Mouse (Mus musculus): ENCODE data around the gene Stard3. TPM values are rescaled to one million over a fixed set of nuclear protein-coding genes. Genes with fewer than 3 reads are reported as not detected.
A peak's percentile ranks its signal among the peaks of the same experiment; 100 is the strongest.

The Stard3 gene
- total and polyA plus RNA-seq, 2 experiments from 2014 or later = 31.6 to 36.2 TPM

DNA sequence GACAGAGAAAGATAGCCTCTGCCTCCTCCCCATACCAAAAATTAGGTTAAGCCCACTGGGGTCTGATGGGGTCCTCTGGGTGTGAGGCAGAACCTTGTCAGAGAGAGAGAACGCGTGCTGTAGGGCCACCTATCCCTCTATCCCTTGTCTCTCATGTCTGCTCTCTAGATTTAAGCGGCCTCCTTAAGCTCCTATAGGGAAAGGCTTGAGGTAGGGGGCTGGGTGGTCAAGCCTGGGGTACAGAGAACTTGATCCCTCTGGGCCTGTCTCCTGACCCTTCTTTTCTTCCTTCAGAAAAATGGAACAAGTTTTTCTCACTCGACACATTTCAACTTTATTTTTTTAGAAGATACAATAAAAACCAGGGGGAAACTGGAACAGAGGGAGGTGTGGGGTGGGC lies 25.3 kb upstream of the Stard3 start:
- ATAC-seq (no peak), DNase-seq (no peak)
- peaks cover 18% of the 10 kb centered on the region for H3K27me3 ChIP-seq (ENCODE audit: insufficient read depth, low read length)
- H3K4me1 ChIP-seq (ENCODE audit: insufficient read depth) = peaks cover 18% of the 10 kb centered on the region
- H3K27ac ChIP-seq (ENCODE audit: low read depth, low read length) = peak overlapping the region; percentile 95
- no peak overlapping the region for H3K9ac ChIP-seq
- H3K36me3 ChIP-seq (ENCODE audit: insufficient read depth) = peaks cover 2% of the 10 kb centered on the region; the same call in 1 of the 2 replicates
- no peak overlapping the region for H3K4me2 ChIP-seq (ENCODE audit: low read depth)
- no peak overlapping the region for H3K4me3 ChIP-seq (ENCODE audit: low read depth, low read length)
- no peak for TF ChIP-seq CTCF (IDR thresholded peaks at IDR 0.05; ENCODE audit: low read depth)
- WGBS = 67% methylated on average over 4 of the region's 4 CpGs
- no peaks in the 10 kb centered on the region for H3K9me3 ChIP-seq (ENCODE audit: low read length)

- 47% methylated on average over 10 of the region's 10 CpGs for whole genome bisulfite sequencing
- no peaks in the 10 kb centered on the region for H3K36me3 ChIP-seq (ENCODE audit: insufficient read depth)
- H3K27ac ChIP-seq (ENCODE audit: low read depth, low read length) = peak overlapping the region; percentile 95
- H3K4me1 ChIP-seq (ENCODE audit: insufficient read depth) = peaks cover 18% of the 10 kb centered on the region
- no peak overlapping the region for H3K4me3 ChIP-seq (ENCODE audit: low read depth, low read length)
- TF ChIP-seq CTCF (IDR thresholded peaks at IDR 0.05; ENCODE audit: low read depth) = no peak
- no peak overlapping the region for H3K4me2 ChIP-seq (ENCODE audit: low read depth)
- no peak for DNase-seq
- ATAC-seq = no peak
- H3K9ac ChIP-seq = 0 out of 2 replicates have a peak overlapping the region, but pooled peaks have one; percentile 6
- peaks cover 18% of the 10 kb centered on the region for H3K27me3 ChIP-seq (ENCODE audit: insufficient read depth, low read length)
- H3K9me3 ChIP-seq (ENCODE audit: low read length) = no peaks in the 10 kb centered on the region
These were observed 24.9 kb upstream of the Stard3 start for GRCm38 (mm10) chr11:98333263-98333696.

- no peak for TF ChIP-seq CTCF (IDR thresholded peaks at IDR 0.05; ENCODE audit: low read depth)
- H3K9ac ChIP-seq = peak overlapping the region; percentile 56
- peaks cover 18% of the 10 kb centered on the region for H3K4me1 ChIP-seq (ENCODE audit: insufficient read depth)
- no peaks in the 10 kb centered on the region for H3K36me3 ChIP-seq (ENCODE audit: insufficient read depth)
- H3K4me3 ChIP-seq (ENCODE audit: low read depth, low read length) = peak overlapping the region; percentile 33
- DNase-seq = peak; percentile 75
- H3K27me3 ChIP-seq (ENCODE audit: insufficient read depth, low read length) = peaks cover 18% of the 10 kb centered on the region
- H3K27ac ChIP-seq (ENCODE audit: low read depth, low read length) = peak overlapping the region; percentile 95
- peak overlapping the region; percentile 62 for H3K4me2 ChIP-seq (ENCODE audit: low read depth)
- 8% methylated on average over 28 of the region's 41 CpGs for WGBS
- 0 out of 2 replicates have a peak, but pooled peaks have one; percentile 6 for ATAC-seq
- no peaks in the 10 kb centered on the region for H3K9me3 ChIP-seq (ENCODE audit: low read length)
These were observed 24.0 kb upstream of the Stard3 start for GRCm38 (mm10) chr11:98333981-98334741.

GRCm38 (mm10) chr11:98335250-98335649 lies 22.9 kb upstream of the Stard3 start:
- H3K36me3 ChIP-seq (ENCODE audit: insufficient read depth) = no peaks in the 10 kb centered on the region
- H3K9ac ChIP-seq = no peak overlapping the region
- no peak overlapping the region for H3K4me3 ChIP-seq (ENCODE audit: low read depth, low read length)
- H3K27me3 ChIP-seq (ENCODE audit: insufficient read depth, low read length) = peaks cover 11% of the 10 kb centered on the region; the same call in 1 of the 2 replicates
- H3K27ac ChIP-seq (ENCODE audit: low read depth, low read length) = no peak overlapping the region
- H3K4me1 ChIP-seq (ENCODE audit: insufficient read depth) = peaks cover 22% of the 10 kb centered on the region; the same call in 1 of the 2 replicates
- H3K9me3 ChIP-seq (ENCODE audit: low read length) = no peaks in the 10 kb centered on the region
- no peak for ATAC-seq
- H3K4me2 ChIP-seq (ENCODE audit: low read depth) = no peak overlapping the region
- no peak for TF ChIP-seq CTCF (IDR thresholded peaks at IDR 0.05; ENCODE audit: low read depth)
- no peak for DNase-seq
- WGBS = 10% methylated on average over 9 of the region's 9 CpGs

- H3K4me3 ChIP-seq (ENCODE audit: low read depth, low read length) = no peak overlapping the region
- H3K4me1 ChIP-seq (ENCODE audit: insufficient read depth) = peaks cover 22% of the 10 kb centered on the region
- H3K4me2 ChIP-seq (ENCODE audit: low read depth) = no peak overlapping the region
- H3K9ac ChIP-seq = no peak overlapping the region
- 0 out of 2 replicates have a peak, but pooled peaks cover 7% of the 10 kb centered on the region for H3K27me3 ChIP-seq (ENCODE audit: insufficient read depth, low read length)
- 21% methylated on average over 13 of the region's 13 CpGs for WGBS
- no peaks in the 10 kb centered on the region for H3K36me3 ChIP-seq (ENCODE audit: insufficient read depth)
- no peak for DNase-seq
- ATAC-seq = no peak
- no peaks in the 10 kb centered on the region for H3K9me3 ChIP-seq (ENCODE audit: low read length)
- TF ChIP-seq CTCF (IDR thresholded peaks at IDR 0.05; ENCODE audit: low read depth) = peak; percentile 65
- no peak overlapping the region for H3K27ac ChIP-seq (ENCODE audit: low read depth, low read length)
These were observed 21.7 kb upstream of the Stard3 start for GRCm38 (mm10) chr11:98336245-98337107.

GRCm38 (mm10) chr11:98338507-98338961 lies 19.6 kb upstream of the Stard3 start:
- peak; percentile 80 for DNase-seq
- peak; percentile 70 for ATAC-seq

More at GRCm38 (mm10) chr11:98338507-98338961, 19.6 kb upstream of the Stard3 start:
- Histone ChIP-seq H3K27me3 (ENCODE audit: insufficient read depth, low read length) (0 out of 2 replicates have a peak, but pooled peaks cover 7% of the 10 kb centered on the region), H3K4me1 (ENCODE audit: insufficient read depth) (peaks cover 22% of the 10 kb centered on the region), H3K4me3 (ENCODE audit: low read depth, low read length) (peak overlapping the region; percentile 50), H3K27ac (ENCODE audit: low read depth, low read length) (peak overlapping the region; percentile 95), H3K9me3 (ENCODE audit: low read length) (no peaks in the 10 kb centered on the region), H3K4me2 (ENCODE audit: low read depth) (peak overlapping the region; percentile 97), H3K9ac (peak overlapping the region; percentile 81), H3K36me3 (ENCODE audit: insufficient read depth) (no peaks in the 10 kb centered on the region)
- TF ChIP-seq CTCF (IDR thresholded peaks at IDR 0.05; ENCODE audit: low read depth) = no peak
- WGBS = 2% methylated on average over 38 of the region's 57 CpGs
